7 mouse cellular contexts compared by ENCODE assay signal in genomic region chr17:63493274-63493673, GRCm38 (mm10). TPM values are rescaled to one million over a fixed set of nuclear protein-coding genes. Genes with fewer than 3 reads are reported as not detected.
DNase-seq lines count a peak whose midpoint lies in the region; ATAC-seq lines count a peak whose summit lies in the region.

No protein-coding gene starts in this region.

- peak; percentile 16 for DNase-seq in midbrain, embryonic 10.5 days (ENCODE audit: low spot score)
- DNase-seq in adrenal gland, postnatal 25 days: peak; percentile 37
- peak; percentile 28 for DNase-seq in kidney, postnatal 14 days
- DNase-seq in urinary bladder, postnatal 14 days (ENCODE audit: low spot score): no peak

- H3K4me1 ChIP-seq in midbrain, embryonic 10.5 days: peaks cover 30% of the 10 kb centered on the region
- peaks cover 53% of the 10 kb centered on the region for H3K4me1 ChIP-seq in midbrain, embryonic 15.5 days
- H3K4me1 ChIP-seq in embryonic facial prominence, embryonic 15.5 days: peaks cover 35% of the 10 kb centered on the region
- peaks cover 51% of the 10 kb centered on the region for H3K4me1 ChIP-seq in midbrain, embryonic 16.5 days (ENCODE audit: control insufficient read depth, insufficient read depth, low read length)

- 51% methylated on average over 5 of the region's 5 CpGs for WGBS in midbrain, embryonic 10.5 days
- 30% methylated on average over 5 of the region's 5 CpGs for WGBS in midbrain, embryonic 15.5 days
- 16% methylated on average over 5 of the region's 5 CpGs for WGBS in embryonic facial prominence, embryonic 15.5 days
- WGBS in midbrain, embryonic 16.5 days: 33% methylated on average over 5 of the region's 5 CpGs

- H3K27ac ChIP-seq in midbrain, embryonic 10.5 days (replicated peaks): no peak overlapping the region
- H3K27ac ChIP-seq in midbrain, embryonic 15.5 days: no peak overlapping the region
- H3K27ac ChIP-seq in embryonic facial prominence, embryonic 15.5 days (replicated peaks): peak overlapping the region; percentile 84
- no peak overlapping the region; the same call in 1 of the 2 replicates for H3K27ac ChIP-seq in midbrain, embryonic 16.5 days (ENCODE audit: low read length)

- no peak overlapping the region for H3K4me3 ChIP-seq in midbrain, embryonic 10.5 days
- no peak overlapping the region for H3K4me3 ChIP-seq in midbrain, embryonic 15.5 days
- no peak overlapping the region for H3K4me3 ChIP-seq in embryonic facial prominence, embryonic 15.5 days (replicated peaks)
- no peak overlapping the region for H3K4me3 ChIP-seq in midbrain, embryonic 16.5 days (ENCODE audit: low read depth, low read length)

- no peaks in the 10 kb centered on the region for H3K27me3 ChIP-seq in midbrain, embryonic 10.5 days (ENCODE audit: low read depth, poor library complexity, severe bottlenecking)
- no peaks in the 10 kb centered on the region for H3K27me3 ChIP-seq in midbrain, embryonic 15.5 days (replicated peaks)
- no peaks in the 10 kb centered on the region for H3K27me3 ChIP-seq in embryonic facial prominence, embryonic 15.5 days
- no peaks in the 10 kb centered on the region for H3K27me3 ChIP-seq in midbrain, embryonic 16.5 days (ENCODE audit: control insufficient read depth, insufficient read depth, low read depth, low read length)

- ATAC-seq in midbrain, embryonic 15.5 days (replicated peaks): no peak
- ATAC-seq in embryonic facial prominence, embryonic 15.5 days (ENCODE audit: insufficient number of reproducible peaks, low FRiP score, low TSS enrichment, low read depth): peak; percentile 61; the same call in 1 of the 2 replicates
- 0 out of 2 replicates have a peak, but pooled peaks have one; percentile 47 for ATAC-seq in midbrain, embryonic 16.5 days

- no peaks in the 10 kb centered on the region for H3K9me3 ChIP-seq in midbrain, embryonic 10.5 days (replicated peaks)
- no peaks in the 10 kb centered on the region for H3K9me3 ChIP-seq in midbrain, embryonic 15.5 days
- no peaks in the 10 kb centered on the region for H3K9me3 ChIP-seq in embryonic facial prominence, embryonic 15.5 days (replicated peaks)
- no peaks in the 10 kb centered on the region for H3K9me3 ChIP-seq in midbrain, embryonic 16.5 days (replicated peaks; ENCODE audit: control insufficient read depth, low read length, poor library complexity, severe bottlenecking)

- no peak overlapping the region for H3K4me2 ChIP-seq in midbrain, embryonic 15.5 days
- peak overlapping the region; percentile 29 for H3K4me2 ChIP-seq in embryonic facial prominence, embryonic 15.5 days (replicated peaks)
- no peak overlapping the region; the same call in 1 of the 2 replicates for H3K4me2 ChIP-seq in midbrain, embryonic 16.5 days (ENCODE audit: low read length)

- peaks cover 17% of the 10 kb centered on the region for H3K36me3 ChIP-seq in midbrain, embryonic 10.5 days
- H3K36me3 ChIP-seq in midbrain, embryonic 15.5 days (replicated peaks): no peaks in the 10 kb centered on the region
- H3K36me3 ChIP-seq in embryonic facial prominence, embryonic 15.5 days: peaks cover 8% of the 10 kb centered on the region
- H3K36me3 ChIP-seq in midbrain, embryonic 16.5 days (ENCODE audit: control insufficient read depth, insufficient read depth, low read length): peaks cover 3% of the 10 kb centered on the region; the same call in 1 of the 2 replicates

- no peak overlapping the region for H3K9ac ChIP-seq in midbrain, embryonic 15.5 days
- H3K9ac ChIP-seq in embryonic facial prominence, embryonic 15.5 days: no peak overlapping the region
- H3K9ac ChIP-seq in midbrain, embryonic 16.5 days (ENCODE audit: low read depth, low read length): no peak overlapping the region

RNA-seq across cellular contexts. Expression of gene Fbxl17, which starts 6.5 kb away (rescaled TPM):
- polyA plus RNA-seq in midbrain, embryonic 10.5 days (2016; fragmentation: Nextera tagmentation; extraction: Ambion mirVana): 3.7 and 6.6 TPM in 2 replicates
- 26.5 and 39.8 TPM in 2 replicates for polyA plus RNA-seq in midbrain, embryonic 15.5 days (2015; fragmentation: Nextera tagmentation; extraction: Ambion mirVana)
- total RNA-seq in adrenal gland, postnatal 25 days (2021): 30.6 and 42.4 TPM in 2 replicates
- 7.5 and 8.0 TPM in 2 replicates for polyA plus RNA-seq in embryonic facial prominence, embryonic 15.5 days (2015; fragmentation: Nextera tagmentation; extraction: Ambion mirVana)
- polyA plus RNA-seq in midbrain, embryonic 16.5 days (2015; fragmentation: Nextera tagmentation; extraction: Ambion mirVana): 22.1 and 22.7 TPM in 2 replicates
